Mouse (Mus musculus) retina, postnatal 7 days (tissue): ENCODE data around the gene Ubtd1.
A peak's percentile ranks its signal among the peaks of the same experiment; 100 is the strongest.

ENCODE experiments used
- DNase-seq: peaks from one replicate; pipeline ENCODE4 v3.0.0-alpha.2; 2012; ENCODE audit warnings: low read depth, low spot score

Ubtd1 gene

GRCm38 (mm10) chr19:42021681-42022541 lies 40.3 kb downstream of the Ubtd1 start:
- peak; percentile 60 for DNase-seq

- DNase-seq, result no peak
Observed at GRCm38 (mm10) chr19:42022542-42022848, 40.9 kb downstream of the Ubtd1 start.

GRCm38 (mm10) chr19:42026158-42026557 lies 44.6 kb downstream of the Ubtd1 start:
- peak; percentile 73 for DNase-seq

- no peak for DNase-seq
Observed at GRCm38 (mm10) chr19:42031112-42031511, 49.5 kb downstream of the Ubtd1 start.

- no peak for DNase-seq
Observed at GRCm38 (mm10) chr19:42033611-42034010, 52.0 kb downstream of the Ubtd1 start.

GRCm38 (mm10) chr19:42034146-42034775 lies 52.7 kb downstream of the Ubtd1 start:
- DNase-seq, result no peak

GRCm38 (mm10) chr19:42034881-42035455 lies 53.4 kb downstream of the Ubtd1 start:
- no peak for DNase-seq

- peak; percentile 75 for DNase-seq
Observed at GRCm38 (mm10) chr19:42035456-42036248, 54.1 kb downstream of the Ubtd1 start, which contains the start of gene Ankrd2. TSS of gene Ankrd2 (plus strand) at chr19:42036000.

- no peak for DNase-seq
Observed at GRCm38 (mm10) chr19:42036357-42036756, 54.8 kb downstream of the Ubtd1 start.

- DNase-seq, result no peak
Observed at GRCm38 (mm10) chr19:42037167-42037702, 55.7 kb downstream of the Ubtd1 start.

GRCm38 (mm10) chr19:42038310-42038709 lies 56.7 kb downstream of the Ubtd1 start:
- no peak for DNase-seq

- no peak for DNase-seq
Observed at GRCm38 (mm10) chr19:42043988-42044387, 62.4 kb downstream of the Ubtd1 start.

- DNase-seq, result peak; percentile 52
Observed at GRCm38 (mm10) chr19:42045269-42046102, 63.9 kb downstream of the Ubtd1 start, which contains the start of gene Hoga1. TSS of gene Hoga1 (plus strand) at chr19:42045610.

- DNase-seq, result no peak
Observed at GRCm38 (mm10) chr19:42050251-42050650, 68.7 kb downstream of the Ubtd1 start.

GRCm38 (mm10) chr19:42051351-42051750 lies 69.8 kb downstream of the Ubtd1 start:
- DNase-seq, result no peak

GRCm38 (mm10) chr19:42051948-42052347 lies 70.4 kb downstream of the Ubtd1 start, which contains the start of gene 4933411K16Rik:
TSS of gene 4933411K16Rik (plus strand) at chr19:42052248.
- no peak for DNase-seq

GRCm38 (mm10) chr19:42054255-42054654 lies 72.7 kb downstream of the Ubtd1 start:
- no peak for DNase-seq

GRCm38 (mm10) chr19:42055881-42056280 lies 74.3 kb downstream of the Ubtd1 start:
- DNase-seq, result no peak

GRCm38 (mm10) chr19:42056719-42057409 lies 75.3 kb downstream of the Ubtd1 start:
- no peak for DNase-seq

GRCm38 (mm10) chr19:42058426-42058825 lies 76.9 kb downstream of the Ubtd1 start:
- DNase-seq, result no peak
